Mouse (Mus musculus): ENCODE measurements around the gene Alg5.

Alg5 gene

DNA sequence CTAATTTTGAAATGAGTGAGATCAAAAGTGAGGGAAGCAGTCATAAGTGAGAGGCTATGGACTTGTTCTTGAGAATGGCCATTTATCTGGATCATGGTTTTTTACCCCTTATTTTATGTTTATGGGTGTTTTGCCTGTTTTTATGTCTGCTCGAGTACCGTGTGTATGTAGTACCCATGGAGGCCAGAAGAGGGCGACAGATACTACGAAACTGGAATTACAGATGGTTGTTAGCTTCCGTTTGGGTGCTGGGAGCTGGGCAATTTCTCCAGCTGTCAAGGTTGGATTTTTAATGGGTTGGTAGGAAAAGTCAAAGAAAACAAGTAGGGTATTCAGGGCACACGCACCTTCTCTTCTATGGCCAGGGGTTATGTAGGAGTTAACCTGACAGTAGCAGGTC is 58.4 kb downstream of the Alg5 start:
- peak in 1 of 2 experiments; percentile 32 for DNase-seq (ENCODE audit: low spot score in 2 of 2)

DNA sequence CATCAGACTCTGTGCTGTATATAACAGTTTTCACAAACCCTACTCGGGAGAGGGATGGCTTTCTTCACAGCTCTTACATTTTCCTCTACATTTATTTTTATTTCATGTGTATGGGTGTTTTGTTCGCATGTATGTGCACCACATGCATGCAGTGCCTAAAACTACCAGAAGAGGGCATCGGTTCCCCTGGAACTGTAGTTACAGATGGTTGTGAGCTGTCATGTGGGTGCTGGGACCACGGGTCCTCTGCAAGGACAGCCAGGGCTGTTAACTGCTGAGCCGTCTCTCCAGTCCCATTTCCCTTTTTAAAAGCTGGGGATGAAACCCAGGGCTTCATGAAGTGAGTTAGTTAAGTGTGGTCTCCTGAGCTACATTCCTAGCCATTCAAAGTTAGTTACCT is 60.0 kb downstream of the Alg5 start:
- no peak for DNase-seq (ENCODE audit: low spot score in 2 of 2)

DNA sequence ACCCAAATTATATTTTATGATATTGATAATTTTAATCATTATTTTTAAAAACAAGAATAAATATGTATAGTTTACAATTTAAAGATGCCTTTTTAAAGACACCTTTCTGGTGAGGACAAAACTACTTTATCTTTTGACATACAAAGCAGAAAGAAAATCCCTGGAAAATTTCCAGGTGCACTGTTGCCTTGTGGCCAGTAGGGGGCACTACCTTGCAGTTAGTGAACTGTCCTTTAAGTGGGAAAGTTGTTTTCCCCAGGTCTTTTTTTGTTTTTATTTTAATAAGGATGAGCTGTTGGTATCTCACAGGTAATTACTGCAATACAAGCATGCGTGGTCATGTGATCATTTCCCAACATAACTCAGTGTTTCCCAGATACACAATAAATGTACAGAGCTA is 60.5 kb downstream of the Alg5 start:
- DNase-seq (ENCODE audit: low spot score in 2 of 2): no peak

DNA sequence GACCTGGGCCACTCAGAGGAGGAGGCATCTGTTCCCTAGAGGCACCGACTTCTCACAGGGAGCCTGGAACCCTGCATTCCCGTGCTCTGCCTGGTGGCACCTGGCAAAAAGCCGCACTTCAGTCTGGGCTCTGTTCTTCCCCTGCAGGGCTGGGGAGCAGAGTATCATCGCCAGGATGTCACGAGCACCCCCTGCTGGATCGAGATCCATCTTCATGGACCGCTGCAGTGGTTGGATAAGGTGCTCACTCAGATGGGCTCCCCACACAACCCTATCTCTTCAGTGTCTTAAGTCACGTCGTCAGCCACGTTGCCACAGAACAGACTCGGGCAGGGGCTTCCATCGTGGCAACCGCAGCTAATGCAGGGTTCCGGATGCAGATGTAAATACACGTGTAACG is 61.9 kb downstream of the Alg5 start:
- DNase-seq (ENCODE audit: low spot score in 2 of 2): peak; percentile 11 to 58
